Mouse (Mus musculus): ENCODE measurements around the gene Tmem179. TPM values are rescaled to one million over a fixed set of nuclear protein-coding genes. Genes with fewer than 3 reads are reported as not detected.

The Tmem179 gene
- polyA plus RNA-seq, 1 experiment from 2014 or later: 2.1 TPM

DNA sequence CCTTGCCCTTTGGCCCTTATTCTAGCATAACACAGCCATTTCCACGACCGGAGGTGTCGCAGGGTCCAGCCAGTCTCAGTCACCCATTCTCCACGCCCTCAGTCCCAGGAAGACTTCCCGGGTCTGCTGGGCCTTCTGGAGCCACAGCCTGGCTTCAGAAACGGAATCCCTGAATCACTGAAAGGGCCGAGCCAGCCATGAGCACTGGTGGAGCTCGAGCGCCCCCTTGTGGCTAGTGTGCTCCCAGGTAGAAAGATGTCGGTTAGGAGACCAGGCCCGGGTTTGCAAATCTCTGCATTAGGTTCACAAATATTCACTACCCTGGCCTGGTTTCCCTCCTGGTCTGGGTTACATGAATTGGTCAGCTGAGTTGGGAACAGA is 26.4 kb upstream of the Tmem179 start:
- Histone ChIP-seq H3K9me3 (ENCODE audit: control insufficient read depth, low read depth, low read length) (no peaks in the 10 kb centered on the region), H3K9ac (replicated peaks; ENCODE audit: low read depth, low read length) (no peak overlapping the region), H3K27ac (ENCODE audit: low read length) (no peak overlapping the region), H3K4me3 (ENCODE audit: low read depth, low read length) (no peak overlapping the region), H3K27me3 (ENCODE audit: control insufficient read depth, insufficient read depth, low read length) (no peaks in the 10 kb centered on the region), H3K36me3 (ENCODE audit: control insufficient read depth, insufficient read depth, low read length) (no peaks in the 10 kb centered on the region), H3K4me2 (replicated peaks; ENCODE audit: low read depth, low read length) (no peak overlapping the region), H3K4me1 (ENCODE audit: control insufficient read depth, insufficient read depth, low read length) (no peaks in the 10 kb centered on the region)
- ATAC-seq (ENCODE audit: insufficient number of reproducible peaks, insufficient read depth, low FRiP score, low read depth): peak; percentile 44; the same call in 1 of the 2 replicates
- 5% methylated on average over 11 of the region's 11 CpGs for WGBS

DNA sequence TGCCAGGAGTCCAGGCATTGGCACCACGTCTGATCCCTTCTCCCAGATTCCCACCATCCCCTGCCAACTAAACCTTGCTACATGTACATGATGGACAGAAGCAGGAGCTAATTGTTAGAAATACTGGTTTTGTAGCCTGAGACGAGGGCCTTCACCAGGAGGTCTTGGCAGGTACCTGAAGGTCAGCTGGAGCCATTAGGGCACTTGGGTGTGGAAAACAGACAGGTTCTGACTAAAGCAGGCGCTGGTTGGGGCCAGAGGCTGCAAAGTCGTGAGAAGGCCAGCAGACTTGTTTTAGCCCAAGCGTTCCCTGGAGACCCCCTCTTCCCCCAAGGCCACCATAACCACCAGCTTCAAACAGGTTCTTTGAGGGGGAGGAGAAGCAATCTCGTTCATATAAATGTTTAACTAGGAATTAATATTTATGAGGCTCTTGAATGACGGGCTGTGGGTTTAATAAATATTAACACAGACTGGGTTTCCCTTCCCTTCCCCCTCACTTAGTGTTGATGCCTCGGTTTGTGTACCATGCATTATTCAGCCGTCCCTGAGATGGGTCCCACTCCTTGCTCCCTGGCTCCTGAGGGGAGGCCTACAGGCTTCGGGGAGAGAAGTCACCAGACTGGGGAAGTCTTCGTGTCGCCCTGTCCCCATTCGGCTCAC is 25.8 kb upstream of the Tmem179 start:
- no peak overlapping the region for H3K27ac ChIP-seq (ENCODE audit: low read length)
- no peak overlapping the region for H3K4me2 ChIP-seq (replicated peaks; ENCODE audit: low read depth, low read length)
- H3K4me1 ChIP-seq (ENCODE audit: control insufficient read depth, insufficient read depth, low read length): no peaks in the 10 kb centered on the region
- no peak overlapping the region for H3K4me3 ChIP-seq (ENCODE audit: low read depth, low read length)
- H3K9ac ChIP-seq (replicated peaks; ENCODE audit: low read depth, low read length): no peak overlapping the region
- H3K36me3 ChIP-seq (ENCODE audit: control insufficient read depth, insufficient read depth, low read length): no peaks in the 10 kb centered on the region
- WGBS: 62% methylated on average over 13 of the region's 13 CpGs
- H3K27me3 ChIP-seq (ENCODE audit: control insufficient read depth, insufficient read depth, low read length): no peaks in the 10 kb centered on the region
- no peak for ATAC-seq (ENCODE audit: insufficient number of reproducible peaks, insufficient read depth, low FRiP score, low read depth)
- no peaks in the 10 kb centered on the region for H3K9me3 ChIP-seq (ENCODE audit: control insufficient read depth, low read depth, low read length)

DNA sequence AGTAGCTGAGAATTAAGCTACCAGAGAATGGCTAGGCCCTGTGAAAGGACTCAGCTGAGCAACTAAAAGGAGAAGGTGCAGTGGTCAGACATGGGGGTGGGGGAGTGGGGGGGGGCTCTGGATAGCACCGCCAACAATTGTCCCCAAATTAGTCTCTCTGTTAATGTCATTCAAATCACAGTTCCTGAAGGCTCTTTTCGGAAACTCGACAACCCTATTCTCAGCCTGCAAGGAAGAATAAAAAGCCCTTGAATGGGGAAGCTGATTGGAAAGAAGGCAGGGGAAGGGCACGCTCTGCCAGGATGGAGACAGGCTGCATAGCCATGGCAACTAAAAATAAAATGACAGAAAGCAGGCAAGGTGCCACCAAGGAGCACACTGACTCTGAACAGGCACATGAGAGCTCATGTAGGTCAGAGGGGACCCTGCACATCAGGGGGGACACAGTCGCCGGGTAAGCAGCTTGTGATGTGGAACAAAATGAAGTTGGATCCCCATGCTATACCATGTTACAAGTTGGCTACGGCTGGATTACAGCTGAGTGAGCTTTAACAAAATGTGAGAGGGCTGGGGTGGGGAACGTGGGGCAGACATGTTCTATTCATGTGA is 25.0 kb upstream of the Tmem179 start:
- H3K36me3 ChIP-seq (ENCODE audit: control insufficient read depth, insufficient read depth, low read length): no peaks in the 10 kb centered on the region
- H3K9ac ChIP-seq (replicated peaks; ENCODE audit: low read depth, low read length): no peak overlapping the region
- H3K9me3 ChIP-seq (ENCODE audit: control insufficient read depth, low read depth, low read length): no peaks in the 10 kb centered on the region
- H3K4me1 ChIP-seq (ENCODE audit: control insufficient read depth, insufficient read depth, low read length): no peaks in the 10 kb centered on the region
- no peaks in the 10 kb centered on the region for H3K27me3 ChIP-seq (ENCODE audit: control insufficient read depth, insufficient read depth, low read length)
- H3K4me2 ChIP-seq (replicated peaks; ENCODE audit: low read depth, low read length): no peak overlapping the region
- ATAC-seq (ENCODE audit: insufficient number of reproducible peaks, insufficient read depth, low FRiP score, low read depth): no peak
- H3K27ac ChIP-seq (ENCODE audit: low read length): no peak overlapping the region
- whole genome bisulfite sequencing: 74% methylated on average over 8 of the region's 8 CpGs
- H3K4me3 ChIP-seq (ENCODE audit: low read depth, low read length): no peak overlapping the region

DNA sequence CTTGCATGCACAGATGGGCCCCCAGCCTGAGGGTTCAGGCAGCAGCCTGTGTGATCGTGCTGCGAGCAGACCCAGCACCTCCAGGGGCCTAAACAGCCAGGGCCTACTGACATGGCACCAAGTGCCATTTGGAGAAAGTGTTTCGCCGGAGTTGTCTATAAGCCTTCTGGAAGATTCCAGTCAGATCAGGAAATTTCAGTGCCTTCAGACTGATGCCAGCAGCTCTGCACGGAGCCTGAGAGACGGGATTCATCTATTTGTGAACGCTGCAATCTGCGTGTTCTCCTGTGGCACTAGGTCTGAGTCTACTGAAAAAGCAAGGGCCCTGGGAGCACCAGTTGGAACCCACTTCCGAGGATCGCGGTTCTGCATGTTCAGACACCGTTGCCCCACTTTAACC is 23.8 kb upstream of the Tmem179 start:
- Histone ChIP-seq H3K9ac (replicated peaks; ENCODE audit: low read depth, low read length) (no peak overlapping the region), H3K4me1 (ENCODE audit: control insufficient read depth, insufficient read depth, low read length) (no peaks in the 10 kb centered on the region), H3K27ac (ENCODE audit: low read length) (no peak overlapping the region), H3K4me2 (replicated peaks; ENCODE audit: low read depth, low read length) (no peak overlapping the region), H3K27me3 (ENCODE audit: control insufficient read depth, insufficient read depth, low read length) (no peaks in the 10 kb centered on the region), H3K4me3 (ENCODE audit: low read depth, low read length) (no peak overlapping the region), H3K9me3 (ENCODE audit: control insufficient read depth, low read depth, low read length) (no peaks in the 10 kb centered on the region), H3K36me3 (ENCODE audit: control insufficient read depth, insufficient read depth, low read length) (no peaks in the 10 kb centered on the region)
- no peak for ATAC-seq (ENCODE audit: insufficient number of reproducible peaks, insufficient read depth, low FRiP score, low read depth)
- 92% methylated on average over 12 of the region's 12 CpGs for WGBS

DNA sequence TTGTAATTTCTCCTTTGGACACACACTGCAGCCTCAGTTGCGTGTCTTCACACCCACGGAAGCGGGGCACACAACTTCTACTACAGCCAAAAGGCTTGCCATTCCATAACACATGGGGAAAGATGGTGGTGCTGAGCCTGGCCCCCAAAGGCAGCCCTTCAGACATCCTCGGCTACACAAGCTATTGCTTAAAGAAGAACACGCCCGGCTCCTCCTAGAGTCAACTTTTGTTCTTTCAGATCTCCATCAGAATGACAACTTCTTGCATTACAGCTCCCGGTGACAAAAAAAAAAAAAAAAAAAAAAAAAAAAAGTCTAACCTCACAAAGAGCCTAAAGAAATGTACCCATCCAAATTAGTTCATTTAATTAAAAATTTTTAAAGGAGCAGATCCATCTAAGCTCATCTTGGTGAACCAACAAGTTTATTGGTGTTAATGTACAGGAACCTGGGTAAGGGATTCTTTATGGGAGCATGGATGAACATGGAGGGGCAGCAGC is 23.0 kb upstream of the Tmem179 start:
- H3K4me2 ChIP-seq (replicated peaks; ENCODE audit: low read depth, low read length): no peak overlapping the region
- H3K4me3 ChIP-seq (ENCODE audit: low read depth, low read length): no peak overlapping the region
- no peaks in the 10 kb centered on the region for H3K36me3 ChIP-seq (ENCODE audit: control insufficient read depth, insufficient read depth, low read length)
- WGBS: 88% methylated on average over 7 of the region's 7 CpGs
- no peaks in the 10 kb centered on the region for H3K27me3 ChIP-seq (ENCODE audit: control insufficient read depth, insufficient read depth, low read length)
- no peaks in the 10 kb centered on the region for H3K4me1 ChIP-seq (ENCODE audit: control insufficient read depth, insufficient read depth, low read length)
- no peak for ATAC-seq (ENCODE audit: insufficient number of reproducible peaks, insufficient read depth, low FRiP score, low read depth)
- H3K27ac ChIP-seq (ENCODE audit: low read length): no peak overlapping the region
- H3K9ac ChIP-seq (replicated peaks; ENCODE audit: low read depth, low read length): no peak overlapping the region
- no peaks in the 10 kb centered on the region for H3K9me3 ChIP-seq (ENCODE audit: control insufficient read depth, low read depth, low read length)

DNA sequence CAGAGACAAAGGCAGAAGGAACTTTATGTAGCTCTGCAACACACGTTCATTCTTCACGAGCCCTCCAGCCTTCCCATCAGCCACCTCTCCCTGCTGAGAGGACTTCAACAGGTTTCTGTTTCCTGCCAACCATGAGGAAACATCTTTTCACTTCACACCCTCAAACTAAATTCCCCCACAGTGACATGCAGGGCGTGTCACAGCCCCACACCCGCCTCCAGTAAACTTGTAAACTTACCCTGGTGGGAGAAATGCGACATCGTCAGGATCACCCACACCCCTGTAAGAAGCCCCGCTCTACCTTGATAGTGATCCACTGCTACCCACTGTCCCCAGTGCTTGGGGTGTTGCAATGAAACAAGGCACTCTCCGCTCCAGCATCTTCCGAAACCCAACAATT is 21.8 kb upstream of the Tmem179 start:
- no peak overlapping the region for H3K9ac ChIP-seq (replicated peaks; ENCODE audit: low read depth, low read length)
- no peaks in the 10 kb centered on the region for H3K36me3 ChIP-seq (ENCODE audit: control insufficient read depth, insufficient read depth, low read length)
- H3K4me1 ChIP-seq (ENCODE audit: control insufficient read depth, insufficient read depth, low read length): no peaks in the 10 kb centered on the region
- no peaks in the 10 kb centered on the region for H3K27me3 ChIP-seq (ENCODE audit: control insufficient read depth, insufficient read depth, low read length)
- H3K4me3 ChIP-seq (ENCODE audit: low read depth, low read length): no peak overlapping the region
- 81% methylated on average over 9 of the region's 9 CpGs for WGBS
- ATAC-seq (ENCODE audit: insufficient number of reproducible peaks, insufficient read depth, low FRiP score, low read depth): no peak
- H3K9me3 ChIP-seq (ENCODE audit: control insufficient read depth, low read depth, low read length): no peaks in the 10 kb centered on the region
- H3K27ac ChIP-seq (ENCODE audit: low read length): no peak overlapping the region
- H3K4me2 ChIP-seq (replicated peaks; ENCODE audit: low read depth, low read length): no peak overlapping the region

DNA sequence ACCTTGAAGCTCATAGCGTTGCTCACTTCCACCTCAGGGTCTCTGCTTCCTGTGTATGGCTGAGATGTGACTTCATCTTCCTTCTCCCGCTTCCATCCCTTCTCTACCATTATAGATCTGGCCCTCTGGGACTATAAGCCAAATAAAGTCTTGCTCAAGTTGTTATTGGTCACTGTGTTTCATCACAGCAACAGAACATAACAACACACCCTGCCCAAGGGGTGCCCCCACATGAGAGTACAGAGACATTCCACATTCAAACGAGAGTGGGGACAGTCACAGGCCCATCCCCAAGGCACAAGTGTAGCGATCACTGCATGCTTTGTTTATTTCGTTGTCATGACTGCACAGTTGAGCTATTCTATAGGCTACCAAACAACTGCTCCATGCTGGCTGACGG is 20.7 kb upstream of the Tmem179 start:
- WGBS: 79% methylated on average over 6 of the region's 6 CpGs
- no peaks in the 10 kb centered on the region for H3K9me3 ChIP-seq (ENCODE audit: control insufficient read depth, low read depth, low read length)
- no peaks in the 10 kb centered on the region for H3K27me3 ChIP-seq (ENCODE audit: control insufficient read depth, insufficient read depth, low read length)
- H3K27ac ChIP-seq (ENCODE audit: low read length): no peak overlapping the region
- H3K4me3 ChIP-seq (ENCODE audit: low read depth, low read length): no peak overlapping the region
- no peak overlapping the region for H3K9ac ChIP-seq (replicated peaks; ENCODE audit: low read depth, low read length)
- H3K36me3 ChIP-seq (ENCODE audit: control insufficient read depth, insufficient read depth, low read length): no peaks in the 10 kb centered on the region
- no peak for ATAC-seq (ENCODE audit: insufficient number of reproducible peaks, insufficient read depth, low FRiP score, low read depth)
- no peaks in the 10 kb centered on the region for H3K4me1 ChIP-seq (ENCODE audit: control insufficient read depth, insufficient read depth, low read length)
- H3K4me2 ChIP-seq (replicated peaks; ENCODE audit: low read depth, low read length): no peak overlapping the region

DNA sequence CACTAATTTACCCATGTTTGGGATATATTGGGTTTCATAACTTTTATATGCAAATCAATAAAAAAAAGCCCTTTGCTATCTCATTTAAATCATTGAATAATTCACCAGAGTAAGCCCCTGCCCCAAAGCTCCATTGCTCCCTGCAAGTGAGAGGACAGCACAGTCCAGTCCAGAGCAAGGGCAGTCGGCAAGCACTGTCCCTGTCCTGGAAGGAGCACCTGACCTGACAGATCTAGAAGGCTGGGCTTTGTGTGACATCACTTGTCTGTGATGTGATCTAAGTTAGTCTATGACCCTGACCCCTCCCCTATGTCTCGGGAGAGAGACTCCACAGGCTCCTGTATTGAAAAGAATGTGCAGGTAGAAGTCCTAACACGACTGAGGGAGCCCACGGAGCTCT is 17.2 kb upstream of the Tmem179 start:
- Histone ChIP-seq H3K4me1 (ENCODE audit: control insufficient read depth, insufficient read depth, low read length) (no peaks in the 10 kb centered on the region), H3K9me3 (ENCODE audit: control insufficient read depth, low read depth, low read length) (no peaks in the 10 kb centered on the region), H3K27me3 (ENCODE audit: control insufficient read depth, insufficient read depth, low read length) (no peaks in the 10 kb centered on the region), H3K27ac (ENCODE audit: low read length) (no peak overlapping the region), H3K4me2 (replicated peaks; ENCODE audit: low read depth, low read length) (no peak overlapping the region), H3K36me3 (ENCODE audit: control insufficient read depth, insufficient read depth, low read length) (no peaks in the 10 kb centered on the region), H3K4me3 (ENCODE audit: low read depth, low read length) (no peak overlapping the region), H3K9ac (replicated peaks; ENCODE audit: low read depth, low read length) (no peak overlapping the region)
- ATAC-seq (ENCODE audit: insufficient number of reproducible peaks, insufficient read depth, low FRiP score, low read depth): no peak
- WGBS: 72% methylated on average over 4 of the region's 4 CpGs

Measured in stomach, embryonic 14.5 days (tissue).